Mouse (Mus musculus) midbrain, postnatal 0 days (tissue): ENCODE measurements around the gene Ssr1. TPM values are rescaled to one million over a fixed set of nuclear protein-coding genes. Genes with fewer than 3 reads are reported as not detected.
A peak's percentile ranks its signal among the peaks of the same experiment; 100 is the strongest.

Source experiments
- ATAC-seq: fragments of 200-750 bp; cut with Nextera tagmentation; 2 replicates; pipeline ENCODE4 v1.8.0; 2017; ENCODE audit warnings: moderate number of reproducible peaks, mild to moderate bottlenecking, moderate TSS enrichment, moderate library complexity; ENCODE audit not compliant: low FRiP score
- DNase-seq: peaks from one replicate; pipeline ENCODE4 v3.0.0-alpha.2; 2015; ENCODE audit warnings: low spot score
- H3K27ac ChIP-seq: fragments of 300-500 bp; sonication (generic); 2 replicates; pipeline ENCODE4 v1.5.1; 2014; ENCODE audit warnings: low read depth, mild to moderate bottlenecking, low read length, mixed read lengths
- H3K27me3 ChIP-seq: fragments of 300-500 bp; sonication (generic); 2 replicates; pipeline ENCODE4 v1.6.1; 2014; ENCODE audit warnings: low read length, control low read depth, mixed read lengths; ENCODE audit not compliant: insufficient read depth
- H3K36me3 ChIP-seq: fragments of 300-500 bp; sonication (generic); 2 replicates; pipeline ENCODE4 v1.6.1; 2014; ENCODE audit warnings: low read length, control low read depth, mixed read lengths; ENCODE audit not compliant: insufficient read depth
- H3K4me1 ChIP-seq: fragments of 300-500 bp; sonication (generic); 2 replicates; pipeline ENCODE4 v1.6.1; 2014; ENCODE audit warnings: mild to moderate bottlenecking, control low read depth, antibody characterized with exemption, low read length, mixed read lengths; ENCODE audit not compliant: insufficient read depth
- H3K4me2 ChIP-seq: fragments of 300-500 bp; sonication (generic); 2 replicates; pipeline ENCODE4 v1.6.1; 2014; ENCODE audit warnings: low read depth, mild to moderate bottlenecking, low read length, mixed read lengths; ENCODE audit not compliant: poor library complexity, severe bottlenecking
- H3K4me3 ChIP-seq: fragments of 300-500 bp; sonication (generic); 2 replicates; pipeline ENCODE4 v1.5.1; 2014; ENCODE audit warnings: low read depth, mild to moderate bottlenecking, low read length, moderate library complexity
- H3K9ac ChIP-seq: fragments of 300-500 bp; sonication (generic); replicated peaks from 2 replicates; pipeline ENCODE4 v1.6.1; 2014; ENCODE audit warnings: mild to moderate bottlenecking, low read length, moderate library complexity, mixed read lengths; ENCODE audit not compliant: poor library complexity, severe bottlenecking
- H3K9me3 ChIP-seq: fragments of 300-500 bp; sonication (generic); 2 replicates; pipeline ENCODE4 v1.6.1; 2016; ENCODE audit warnings: low read length, control low read depth
- CTCF ChIP-seq: IDR thresholded peaks from 2 replicates; pipeline ENCODE4 v1.5.1; 2016; ENCODE audit warnings: antibody characterized with exemption, mild to moderate bottlenecking
- WGBS: fragments of 180-500 bp; shearing (Covaris S2); extraction: QIAGEN DNeasy Blood & Tissue Kit; methylation state at CpG from one replicate; pipeline ENCODE4 v1.1.7; 2014; 5-methylcytosine and 5-hydroxymethylcytosine counted together
- polyA plus RNA-seq: library from polyadenylated mRNA; unstranded; fragments of >200 nt; fragmentation: Nextera tagmentation; extraction: Ambion mirVana; gene quantifications from 2 replicates; pipeline ENCODE4 v1.2.1, GENCODE M21; 2015
- total RNA-seq: library from RNA; depleted of rRNA; stranded (reverse); fragments of >200 nt; gene quantifications from 2 replicates; pipeline ENCODE4 v1.2.3, GENCODE M21; 2014; rRNA removed

Ssr1 gene
- 32.5 and 36.7 TPM in 2 replicates for total RNA-seq
- 66.9 and 71.0 TPM in 2 replicates for polyA plus RNA-seq

- Histone ChIP-seq H3K9ac (peak within 1 kb of the TSS; percentile 93), H3K9me3 (no peaks in the 10 kb centered on the region), H3K4me1 (peaks cover 9% of the 10 kb centered on the region), H3K27me3 (no peaks in the 10 kb centered on the region), H3K4me2 (peak within 1 kb of the TSS; percentile 67), H3K27ac (peak within 1 kb of the TSS; percentile 92), H3K36me3 (peaks cover 19% of the 10 kb centered on the region), H3K4me3 (peak within 1 kb of the TSS; percentile 96)
- TF ChIP-seq CTCF, result no peak
- under 1% methylated on average over 84 of the region's 89 CpGs for WGBS
- DNase-seq, result peak; percentile 96
- peak; percentile 97 for ATAC-seq
Measured at GRCm38 (mm10) chr13:37993704-37994404, at the start of gene Ssr1. Gene Ssr1 (minus strand): TSS chr13:37994217.

- WGBS, result 57% methylated on average over 12 of the region's 12 CpGs
- Histone ChIP-seq H3K27ac (no peak overlapping the region), H3K9ac (peak overlapping the region; percentile 90), H3K4me1 (peaks cover 13% of the 10 kb centered on the region; the same call in 1 of the 2 replicates), H3K27me3 (no peaks in the 10 kb centered on the region), H3K4me2 (peak overlapping the region; percentile 91), H3K9me3 (no peaks in the 10 kb centered on the region), H3K36me3 (peaks cover 22% of the 10 kb centered on the region), H3K4me3 (peak overlapping the region; percentile 64)
- no peak for TF ChIP-seq CTCF
- DNase-seq (no peak), ATAC-seq (no peak)
Measured at GRCm38 (mm10) chr13:38037811-38038210, 43.8 kb upstream of the Ssr1 start.

GRCm38 (mm10) chr13:38037044-38037687 lies 43.1 kb upstream of the Ssr1 start, which contains the start of gene Cage1:
Gene Cage1 (minus strand): TSS chr13:38037069.
- H3K27me3 ChIP-seq, result no peaks in the 10 kb centered on the region
- peak; percentile 65 for TF ChIP-seq CTCF
- H3K36me3 ChIP-seq, result peaks cover 17% of the 10 kb centered on the region
- H3K27ac ChIP-seq, result peak within 1 kb of the TSS; percentile 77
- H3K4me3 ChIP-seq, result peak within 1 kb of the TSS; percentile 64
- peaks cover 13% of the 10 kb centered on the region; the same call in 1 of the 2 replicates for H3K4me1 ChIP-seq
- H3K4me2 ChIP-seq, result peak within 1 kb of the TSS; percentile 91
- no peaks in the 10 kb centered on the region for H3K9me3 ChIP-seq
- DNase-seq, result peak; percentile 98
- under 1% methylated on average over 47 of the region's 47 CpGs for WGBS
- peak; percentile 96 for ATAC-seq
- H3K9ac ChIP-seq, result peak within 1 kb of the TSS; percentile 90

GRCm38 (mm10) chr13:38036343-38037043 lies 42.5 kb upstream of the Ssr1 start, which contains the start of gene Riok1:
Gene Riok1 (plus strand): TSS chr13:38036995.
- Histone ChIP-seq H3K9me3 (no peaks in the 10 kb centered on the region), H3K4me3 (peak within 1 kb of the TSS; percentile 64), H3K4me1 (peaks cover 13% of the 10 kb centered on the region; the same call in 1 of the 2 replicates), H3K27ac (peak within 1 kb of the TSS; percentile 77), H3K36me3 (peaks cover 16% of the 10 kb centered on the region), H3K27me3 (no peaks in the 10 kb centered on the region), H3K9ac (peak within 1 kb of the TSS; percentile 90), H3K4me2 (peak within 1 kb of the TSS; percentile 91)
- ATAC-seq (peak; percentile 62), DNase-seq (no peak)
- 7% methylated on average over 37 of the region's 37 CpGs for WGBS
- no peak for TF ChIP-seq CTCF

GRCm38 (mm10) chr13:38028407-38028806 lies 34.4 kb upstream of the Ssr1 start:
- Histone ChIP-seq H3K36me3 (no peaks in the 10 kb centered on the region), H3K4me1 (no peaks in the 10 kb centered on the region), H3K9me3 (no peaks in the 10 kb centered on the region), H3K4me2 (no peak overlapping the region), H3K9ac (no peak overlapping the region), H3K27ac (no peak overlapping the region), H3K4me3 (no peak overlapping the region), H3K27me3 (no peaks in the 10 kb centered on the region)
- TF ChIP-seq CTCF, result no peak
- WGBS, result 83% methylated on average over 4 of the region's 4 CpGs
- DNase-seq (no peak), ATAC-seq (no peak)
